Mouse (Mus musculus): ENCODE measurements around the gene H1f0. TPM values are rescaled to one million over a fixed set of nuclear protein-coding genes. Genes with fewer than 3 reads are reported as not detected.
"Not testable (repeated sequence)": the region's sequence is repeated elsewhere in the genome, so short reads cannot be mapped to it uniquely, and the experiment has no call there.

Gene H1f0
- total RNA-seq, 2 experiments from 2014 or later: 73.4 to 81.3 TPM

- no peak for DNase-seq (ENCODE audit: extremely low spot score in 1 of 2, low spot score in 2 of 2)
- intact Hi-C loops (cut with DNase I): no loop called here
Observed at GRCm38 (mm10) chr15:79029519-79030241, 1.4 kb downstream of the H1f0 start.

GRCm38 (mm10) chr15:79030551-79031435, 2.5 kb downstream of the H1f0 start:
- intact Hi-C loops (cut with DNase I): no loop called here
- peak; percentile 77 to 92 for DNase-seq (ENCODE audit: extremely low spot score in 1 of 2, low spot score in 2 of 2)

- intact Hi-C loops (cut with DNase I); DNase-seq (ENCODE audit: extremely low spot score in 1 of 2, low spot score in 2 of 2): not testable (repeated sequence)
Observed at GRCm38 (mm10) chr15:79031908-79032307, 3.7 kb downstream of the H1f0 start.

- peak in 1 of 2 experiments; percentile 81 for DNase-seq (ENCODE audit: extremely low spot score in 1 of 2, low spot score in 2 of 2)
- intact Hi-C loops (cut with DNase I): loop anchor here (5.0 kb wide), 1 partner anchor 34 kb away; no protein-coding TSS in a partner anchor
Observed at GRCm38 (mm10) chr15:79037913-79038328, 9.7 kb downstream of the H1f0 start.

- no peak for DNase-seq (ENCODE audit: extremely low spot score in 1 of 2, low spot score in 2 of 2)
- intact Hi-C loops (cut with DNase I): loop anchor here (5.0 kb wide), 1 partner anchor 34 kb away; no protein-coding TSS in a partner anchor
Observed at GRCm38 (mm10) chr15:79038331-79038730, 10.1 kb downstream of the H1f0 start.

GRCm38 (mm10) chr15:79038853-79039252, 10.6 kb downstream of the H1f0 start:
- intact Hi-C loops (cut with DNase I): loop anchor here (5.0 kb wide), 1 partner anchor 33 kb away; no protein-coding TSS in a partner anchor
- DNase-seq (ENCODE audit: extremely low spot score in 1 of 2, low spot score in 2 of 2): peak in 1 of 2 experiments; percentile 80

- no peak for DNase-seq (ENCODE audit: extremely low spot score in 1 of 2, low spot score in 2 of 2)
- intact Hi-C loops (cut with DNase I): no loop called here
Observed at GRCm38 (mm10) chr15:79040501-79041416, 12.5 kb downstream of the H1f0 start.

GRCm38 (mm10) chr15:79041585-79041984, 13.3 kb downstream of the H1f0 start, which contains the start of gene Galr3:
Galr3 (plus strand) TSS chr15:79041885.
- no peak for DNase-seq (ENCODE audit: extremely low spot score in 1 of 2, low spot score in 2 of 2)
- intact Hi-C loops (cut with DNase I): no loop called here

GRCm38 (mm10) chr15:79042721-79043491, 14.7 kb downstream of the H1f0 start:
- intact Hi-C loops (cut with DNase I): no loop called here
- peak in 1 of 2 experiments; percentile 65 for DNase-seq (ENCODE audit: extremely low spot score in 1 of 2, low spot score in 2 of 2)

- DNase-seq (ENCODE audit: extremely low spot score in 1 of 2, low spot score in 2 of 2): no peak
- intact Hi-C loops (cut with DNase I): no loop called here
Observed at GRCm38 (mm10) chr15:79044837-79045236, 16.6 kb downstream of the H1f0 start.

- no peak for DNase-seq (ENCODE audit: extremely low spot score in 1 of 2, low spot score in 2 of 2)
- intact Hi-C loops (cut with DNase I): no loop called here
Observed at GRCm38 (mm10) chr15:79048186-79048585, 19.9 kb downstream of the H1f0 start.

- intact Hi-C loops (cut with DNase I): no loop called here
- no peak for DNase-seq (ENCODE audit: extremely low spot score in 1 of 2, low spot score in 2 of 2)
Observed at GRCm38 (mm10) chr15:79050160-79050845, 22.1 kb downstream of the H1f0 start.

GRCm38 (mm10) chr15:79050964-79051363, 22.7 kb downstream of the H1f0 start:
- intact Hi-C loops (cut with DNase I): no loop called here

GRCm38 (mm10) chr15:79051461-79052360, 23.5 kb downstream of the H1f0 start:
- intact Hi-C loops (cut with DNase I): no loop called here
- DNase-seq (ENCODE audit: extremely low spot score in 1 of 2, low spot score in 2 of 2): no peak

More at GRCm38 (mm10) chr15:79050964-79051363, 22.7 kb downstream of the H1f0 start:
- no peak for DNase-seq (ENCODE audit: extremely low spot score in 1 of 2, low spot score in 2 of 2)

- no peak for DNase-seq (ENCODE audit: extremely low spot score in 1 of 2, low spot score in 2 of 2)
- intact Hi-C loops (cut with DNase I): no loop called here
Observed at GRCm38 (mm10) chr15:79052366-79052765, 24.1 kb downstream of the H1f0 start.

- intact Hi-C loops (cut with DNase I): no loop called here
Observed at GRCm38 (mm10) chr15:79056601-79057000, 28.4 kb downstream of the H1f0 start.

More at GRCm38 (mm10) chr15:79056601-79057000, 28.4 kb downstream of the H1f0 start:
- no peak for DNase-seq (ENCODE audit: extremely low spot score in 1 of 2, low spot score in 2 of 2)

All from left cerebral cortex, postnatal 10 days (tissue).